In genomic region chr1:21291394-21291793, GRCm38 (mm10) we compare ENCODE assay signal across 25 mouse cellular contexts. TPM values are rescaled to one million over a fixed set of nuclear protein-coding genes. Genes with fewer than 3 reads are reported as not detected.
"Had no signal": no experiment of that assay in that cellular context is flagged by ENCODE, and none has a peak within 500 bp of the region (broad histone marks: within the 10 kb centered on the region; RNA-seq: fewer than 3 reads in every experiment).

No protein-coding gene starts in this region.

- DNase-seq: liver, postnatal 0 days; lung, adult 2 months; lung, postnatal 10 days; lung, postnatal 4 days; midbrain, embryonic 14.5 days; retina, postnatal 1 day; right cerebral cortex, adult 18-20 months; right cerebral cortex, postnatal 14 days; thymus, adult 2 months; thymus, postnatal 25 days; thymus, postnatal 4 days had no signal

- H3K36me3 ChIP-seq: lung, embryonic 15.5 days; midbrain, embryonic 10.5 days; midbrain, embryonic 12.5 days; neural tube, embryonic 13.5 days; neural tube, embryonic 15.5 days; stomach, embryonic 15.5 days had no signal

- H3K27ac ChIP-seq: lung, embryonic 15.5 days; midbrain, embryonic 10.5 days; midbrain, embryonic 12.5 days; neural tube, embryonic 13.5 days; neural tube, embryonic 15.5 days; stomach, embryonic 15.5 days; stomach, postnatal 0 days had no signal

- H3K4me2 ChIP-seq: lung, embryonic 15.5 days; midbrain, embryonic 12.5 days; neural tube, embryonic 13.5 days; neural tube, embryonic 15.5 days; stomach, embryonic 15.5 days had no signal

- H3K27me3 ChIP-seq: lung, embryonic 15.5 days; midbrain, embryonic 12.5 days; neural tube, embryonic 13.5 days; neural tube, embryonic 15.5 days; stomach, embryonic 15.5 days had no signal

- H3K4me1 ChIP-seq: lung, embryonic 15.5 days; midbrain, embryonic 10.5 days; midbrain, embryonic 12.5 days; neural tube, embryonic 13.5 days; neural tube, embryonic 15.5 days; stomach, embryonic 15.5 days had no signal

- H3K9me3 ChIP-seq: lung, embryonic 15.5 days; midbrain, embryonic 10.5 days; midbrain, embryonic 12.5 days; neural tube, embryonic 13.5 days; neural tube, embryonic 15.5 days; stomach, embryonic 15.5 days had no signal

- ATAC-seq: liver, postnatal 0 days; midbrain, embryonic 16.5 days had no signal

- H3K4me3 ChIP-seq: lung, embryonic 15.5 days; midbrain, embryonic 10.5 days; midbrain, embryonic 12.5 days; myocyte; neural tube, embryonic 13.5 days; neural tube, embryonic 15.5 days; stomach, embryonic 15.5 days had no signal

- H3K9ac ChIP-seq: liver, postnatal 0 days; lung, embryonic 15.5 days; midbrain, embryonic 12.5 days; neural tube, embryonic 13.5 days; neural tube, embryonic 15.5 days; stomach, embryonic 15.5 days had no signal

RNA-seq across cellular contexts. Expression of gene Gsta3, which starts 51.0 kb away (rescaled TPM):
- total RNA-seq: megakaryocyte, adult 5-6 weeks; megakaryocyte-erythroid progenitor cell, adult 5-6 weeks had no signal

RNA-seq across cellular contexts. Expression of gene Khdc1a, which starts 58.0 kb away (rescaled TPM):
- total RNA-seq: megakaryocyte-erythroid progenitor cell, adult 5-6 weeks had no signal
- polyA plus RNA-seq: liver, postnatal 0 days; lung, adult 2 months; midbrain, embryonic 10.5 days; midbrain, embryonic 12.5 days; midbrain, embryonic 14.5 days; midbrain, embryonic 16.5 days; myocyte; neural tube, embryonic 11.5 days; neural tube, embryonic 13.5 days; neural tube, embryonic 15.5 days; spleen, adult 2 months; stomach, embryonic 15.5 days; testis, adult 2 months had no signal
